Mouse (Mus musculus) left cerebral cortex, postnatal 14 days (tissue): ENCODE data around the gene Fn3krp. TPM values are rescaled to one million over a fixed set of nuclear protein-coding genes. Genes with fewer than 3 reads are reported as not detected.

Source experiments
- DNase-seq, 2 experiments: peaks; one replicate each; pipeline ENCODE4 v3.0.0; 2021 to 2022; ENCODE audit warnings: low spot score in 2 of 2, mixed read lengths in 1 of 2
- intact Hi-C: fragments of 180-260 bp; cut with DNase I; formaldehyde crosslinking; loops from one replicate; pipeline ENCODE4 v1.15.1; 2025
- long read RNA-seq, 2 experiments: library from polyadenylated mRNA; stranded (forward); transcript quantifications; one replicate each; pipeline ENCODE4 v2.0.0; 2021
- total RNA-seq, 2 experiments: library from RNA; stranded (reverse); gene quantifications; 2 replicates each; pipeline ENCODE4 v1.2.3; 2021

Gene Fn3krp
- total RNA-seq = 10 to 100 TPM; 32.9 to 34.5 TPM
- long read RNA-seq, experiment 1, partial matches to known transcripts = 1 of 2 reads
- long read RNA-seq, experiment 1, other reads (novel, unspliced or antisense) = 0 of 2 reads
- long read RNA-seq, experiment 2 = 0 reads

DNA sequence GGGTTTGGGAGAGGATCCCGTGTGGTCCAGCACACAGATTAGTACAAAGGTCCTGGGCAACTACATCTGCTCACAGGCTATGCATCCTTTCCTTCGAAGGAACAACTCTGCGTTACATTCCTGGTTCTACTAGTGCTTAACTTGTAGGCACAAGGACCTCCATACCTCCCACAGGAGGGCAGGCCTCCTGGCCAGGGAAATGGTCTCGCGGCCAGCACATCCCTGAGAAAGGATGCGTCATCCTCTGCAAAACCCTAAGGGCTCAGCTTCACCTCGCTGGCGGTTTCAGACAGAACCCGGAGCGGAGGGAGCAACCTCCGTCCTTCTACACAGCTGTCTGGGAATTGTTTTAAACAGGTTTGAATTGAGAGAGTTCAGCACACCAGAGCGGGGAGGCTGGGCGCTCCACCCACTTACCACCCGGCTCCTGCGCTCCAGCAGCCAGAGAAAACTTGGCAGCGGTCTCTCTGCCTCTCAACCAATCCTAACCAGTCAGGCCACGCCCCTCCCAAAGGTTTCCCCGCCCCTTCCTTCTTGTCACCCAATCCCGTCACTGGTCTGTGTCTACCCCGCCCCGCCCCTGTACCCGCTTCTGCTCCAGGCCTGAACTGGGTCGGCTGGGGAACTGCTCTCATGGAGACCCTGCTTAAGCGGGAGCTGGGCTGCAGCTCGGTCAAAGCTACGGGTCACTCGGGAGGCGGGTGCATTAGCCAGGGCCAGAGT lies at the start of gene Fn3krp:
Gene Fn3krp, plus strand, starts transcription at position 572 of the 723 bp plus-strand sequence.
- intact Hi-C loops = loop anchor here (5.0 kb wide), 1 partner anchor 34 kb away; the partner anchor contains the start of gene Rab40b

DNA sequence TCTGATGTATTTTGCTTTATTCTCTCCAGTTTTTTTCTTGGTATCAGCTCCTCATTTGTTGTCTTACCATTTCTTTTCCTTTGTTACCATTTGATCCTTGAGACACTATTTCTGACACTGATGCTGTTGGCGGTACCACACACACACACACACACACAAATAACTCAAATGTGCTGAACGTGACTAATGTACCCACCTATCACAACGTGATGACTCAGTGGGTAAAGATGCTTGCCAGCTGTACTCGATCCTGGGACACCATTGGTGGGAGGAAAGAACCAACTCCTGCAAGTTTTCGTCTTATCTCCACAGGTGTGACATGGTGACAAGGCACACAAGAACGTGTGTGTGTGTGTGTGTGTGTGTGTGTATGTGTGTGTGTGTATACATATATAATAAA lies 47.9 kb upstream of the Fn3krp start:
- intact Hi-C loops = no loop called here
- DNase-seq = no peak

More for the DNA sequence above, at the start of gene Fn3krp:
- DNase-seq = peak; percentile 99 to 100

DNA sequence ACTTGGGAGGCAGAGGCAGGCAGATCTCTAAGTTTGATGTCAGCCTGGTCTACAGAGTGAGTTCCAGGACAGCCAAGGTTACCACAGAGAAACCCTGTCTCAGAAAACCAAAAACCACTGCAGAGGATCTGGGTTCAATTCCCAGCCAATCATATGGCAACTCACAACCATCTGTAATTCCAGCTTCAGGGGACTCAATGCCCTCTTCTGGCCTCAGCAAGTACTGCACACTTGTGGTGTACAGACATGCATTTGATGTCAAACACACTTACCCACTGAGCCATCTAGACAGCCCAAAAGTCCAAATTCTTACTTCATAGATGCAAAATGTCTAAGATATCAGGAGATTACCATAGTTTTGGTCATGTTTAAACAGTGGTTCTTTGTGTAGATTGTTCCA lies 42.6 kb upstream of the Fn3krp start:
- intact Hi-C loops = no loop called here
- no peak for DNase-seq

DNA sequence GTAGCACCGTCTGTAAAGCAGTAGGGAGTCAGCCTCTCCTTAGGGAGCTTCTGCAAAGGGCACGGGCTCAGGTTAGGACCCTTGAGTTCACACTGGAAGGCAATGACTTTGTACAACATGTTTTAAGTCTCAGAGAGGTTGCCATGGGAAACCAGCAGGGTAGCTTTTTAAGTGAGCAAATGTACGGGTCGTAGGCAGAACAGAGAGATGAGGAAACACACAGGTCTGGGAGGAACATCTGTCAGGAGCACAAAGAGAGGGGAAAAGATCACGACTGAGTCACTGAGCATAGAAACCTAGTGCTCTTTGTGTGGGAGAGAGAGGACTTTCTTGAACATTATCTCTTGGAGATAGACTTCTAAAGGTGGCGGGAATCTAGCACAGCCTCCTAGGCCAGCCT lies 40.9 kb upstream of the Fn3krp start:
- intact Hi-C loops = no loop called here
- no peak for DNase-seq

DNA sequence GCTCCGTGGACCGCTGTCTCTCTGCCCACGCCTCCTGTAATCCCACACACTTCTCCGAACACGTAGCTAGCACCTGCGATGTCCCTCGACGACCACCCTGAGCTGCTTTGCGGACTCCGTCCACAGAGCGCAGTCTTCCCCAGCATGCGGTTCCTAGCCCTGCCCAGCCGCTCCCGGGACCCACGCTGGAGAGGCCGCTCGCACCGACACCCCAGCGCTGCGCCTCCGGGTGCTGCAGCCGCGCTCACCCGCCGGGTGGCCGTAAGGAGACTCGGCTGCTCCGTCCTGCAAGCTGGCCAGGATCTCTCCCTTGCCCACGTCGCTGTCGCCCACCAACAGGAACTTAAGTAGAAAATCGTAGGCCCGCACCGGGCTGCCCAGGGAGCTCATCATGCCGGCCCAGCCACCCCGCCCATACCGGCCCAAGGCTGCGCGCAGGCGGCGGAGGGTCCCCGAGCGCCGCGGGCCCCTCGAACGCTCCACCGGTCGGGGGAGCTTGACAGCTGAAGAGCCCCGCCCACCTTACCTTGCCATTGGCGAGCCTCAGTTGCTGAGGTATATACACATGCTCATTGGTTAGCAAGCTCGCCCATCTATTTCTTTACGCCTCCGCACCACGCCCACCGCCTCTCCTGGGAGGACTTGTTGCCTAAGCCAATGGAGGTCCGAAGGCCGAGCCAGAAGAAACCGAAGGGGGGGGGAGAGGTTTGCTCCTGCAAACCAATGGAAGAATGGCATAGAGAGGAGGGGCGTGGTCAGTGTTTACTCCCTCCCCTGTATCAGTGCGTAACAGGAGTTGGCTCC lies 33.2 kb upstream of the Fn3krp start, which contains the start of gene Rab40b:
Gene Rab40b, minus strand, starts transcription at position 502 of the 804 bp plus-strand sequence.
- peak; percentile 93 to 98 for DNase-seq
- intact Hi-C loops = loop anchor here (5.0 kb wide), 1 partner anchor 34 kb away; the partner anchor contains the start of gene Fn3krp

DNA sequence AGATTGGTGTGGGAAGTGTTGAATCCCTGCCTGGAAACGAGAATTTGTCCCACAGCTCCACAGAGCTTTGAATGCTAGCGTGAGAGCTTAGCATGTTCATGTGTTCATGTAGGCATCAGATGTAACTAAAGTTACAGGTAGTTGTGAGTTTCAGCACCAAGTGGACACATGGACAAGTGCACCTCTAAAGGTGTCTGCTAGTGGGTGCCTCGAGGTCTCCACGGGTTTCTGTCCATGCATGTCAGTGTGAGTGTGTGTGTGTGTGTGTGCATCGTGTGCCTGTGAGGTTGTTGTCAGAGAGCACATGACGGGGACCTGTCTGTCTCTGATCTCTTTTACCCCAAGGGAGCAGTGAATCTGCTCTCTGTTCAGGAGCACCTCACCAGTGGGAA lies 32.7 kb upstream of the Fn3krp start:
- intact Hi-C loops = loop anchor here (5.0 kb wide), 1 partner anchor 34 kb away; the partner anchor contains the start of gene Fn3krp
- no peak for DNase-seq

DNA sequence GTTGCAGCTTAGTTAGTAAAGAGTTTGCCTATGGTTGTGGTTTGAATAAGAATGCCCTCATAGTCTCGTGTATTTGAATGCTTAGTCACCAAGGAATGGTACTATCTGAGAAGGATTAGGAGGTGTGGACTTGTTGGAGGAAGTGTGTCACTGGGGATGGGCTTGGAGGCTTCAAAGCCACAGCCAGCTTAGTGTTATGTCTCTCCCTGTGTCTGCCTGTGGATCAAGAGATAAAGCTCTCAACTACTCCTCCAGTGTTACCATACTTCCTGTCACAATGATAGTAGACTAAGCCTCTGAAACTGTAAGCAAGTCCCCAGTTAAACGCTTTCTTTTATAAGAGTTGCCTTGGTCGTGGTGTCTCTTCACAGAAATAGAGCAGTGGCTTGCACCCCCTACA lies 30.4 kb upstream of the Fn3krp start:
- no peak for DNase-seq
- intact Hi-C loops = no loop called here

DNA sequence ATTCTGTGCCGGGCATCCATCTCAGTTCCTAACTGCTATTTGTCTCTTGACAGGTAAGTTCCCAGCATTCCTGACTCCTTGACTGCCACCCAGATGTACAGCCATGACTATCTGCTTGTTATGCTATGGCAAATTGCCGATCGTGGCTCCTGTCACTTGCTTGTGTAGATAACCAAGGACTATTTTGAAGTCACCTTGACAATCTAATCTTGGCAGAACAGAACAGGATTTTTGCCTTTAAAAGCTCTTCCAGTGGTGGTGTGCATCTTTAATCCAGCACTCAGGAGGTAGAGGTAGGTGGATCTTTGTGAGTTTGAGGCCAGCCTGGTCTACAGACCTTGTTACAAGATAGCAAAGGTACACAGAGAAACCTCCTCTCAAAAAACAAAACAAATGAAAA lies 28.8 kb upstream of the Fn3krp start:
- intact Hi-C loops = no loop called here
- DNase-seq = no peak

DNA sequence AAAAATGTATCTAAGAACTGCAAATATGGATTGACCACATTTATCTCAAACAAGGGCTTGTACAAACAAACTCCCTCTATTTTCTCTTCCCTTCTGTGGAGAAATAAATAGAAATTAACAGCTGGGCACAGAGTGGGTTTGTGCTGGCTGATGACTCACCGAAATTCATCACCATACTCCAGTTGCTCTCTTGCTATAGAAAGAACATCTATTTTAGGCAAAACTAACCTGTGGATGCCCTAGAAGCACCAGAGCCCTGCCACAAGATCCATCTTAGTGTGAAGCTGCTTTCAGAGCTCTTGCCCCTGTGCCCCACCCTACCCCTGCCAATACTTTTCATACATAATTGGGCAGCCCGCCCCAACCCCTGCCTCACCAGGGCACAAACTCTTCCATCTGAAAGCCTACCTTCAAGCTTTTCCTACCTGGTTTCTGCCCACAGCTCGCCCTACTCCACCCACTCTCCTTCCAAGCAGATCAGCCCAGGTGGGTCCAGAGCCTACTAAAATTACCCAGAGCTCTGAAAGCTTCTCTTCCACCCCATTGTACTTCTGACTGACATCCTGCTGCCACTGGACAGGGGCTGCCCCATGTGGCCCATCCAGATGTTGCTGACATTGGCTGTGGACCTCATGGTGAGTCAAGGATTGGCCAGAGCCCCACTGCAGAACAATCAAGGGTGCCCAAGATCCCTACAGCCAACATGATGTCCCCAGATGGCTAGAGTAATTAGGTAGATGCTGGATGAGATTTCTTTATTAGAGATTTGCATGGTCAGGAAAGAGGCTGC lies 13.6 kb upstream of the Fn3krp start:
- intact Hi-C loops = no loop called here

DNA sequence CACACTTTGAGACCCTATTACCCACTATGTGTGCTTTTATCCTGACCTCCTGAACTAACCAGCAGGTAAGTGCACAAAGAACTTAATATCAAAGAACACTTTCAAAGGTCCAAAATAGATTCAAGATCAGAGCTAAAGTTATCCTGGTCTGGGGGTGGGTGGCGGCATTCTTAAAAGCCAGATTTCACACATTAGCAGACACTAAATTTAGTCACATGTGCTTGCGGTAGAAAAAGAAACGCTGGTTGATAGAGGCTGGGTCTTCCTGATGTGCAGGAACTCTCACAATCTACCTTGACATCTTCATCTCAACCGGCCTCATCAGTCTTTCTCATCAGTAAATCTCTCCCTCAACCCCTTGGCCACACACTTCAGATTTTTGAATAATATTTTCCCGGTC lies 6.4 kb upstream of the Fn3krp start:
- intact Hi-C loops = no loop called here
- DNase-seq = no peak

More for the DNA sequence above, 13.6 kb upstream of the Fn3krp start:
- peak; percentile 55 to 82 for DNase-seq

DNA sequence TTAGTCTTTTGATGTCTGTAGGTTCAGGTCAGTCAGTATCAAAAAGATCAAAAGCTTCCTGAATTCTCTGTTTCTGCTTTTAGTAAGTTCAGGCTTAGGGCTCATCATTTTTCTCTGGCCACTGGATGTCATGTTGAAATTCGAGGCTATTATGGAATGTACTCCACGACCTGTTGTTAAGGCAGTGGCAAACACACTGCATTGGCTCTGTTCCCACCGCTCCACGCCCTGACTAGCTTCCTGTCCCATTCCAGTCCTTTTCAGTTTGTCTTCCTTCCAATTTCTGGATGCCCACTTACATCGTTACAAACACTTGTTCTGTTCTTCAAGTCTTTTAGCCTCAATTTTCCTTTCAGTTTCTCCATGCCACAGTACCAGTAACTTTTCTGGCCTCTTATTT lies 5.8 kb upstream of the Fn3krp start:
- no peak for DNase-seq
- intact Hi-C loops = no loop called here

DNA sequence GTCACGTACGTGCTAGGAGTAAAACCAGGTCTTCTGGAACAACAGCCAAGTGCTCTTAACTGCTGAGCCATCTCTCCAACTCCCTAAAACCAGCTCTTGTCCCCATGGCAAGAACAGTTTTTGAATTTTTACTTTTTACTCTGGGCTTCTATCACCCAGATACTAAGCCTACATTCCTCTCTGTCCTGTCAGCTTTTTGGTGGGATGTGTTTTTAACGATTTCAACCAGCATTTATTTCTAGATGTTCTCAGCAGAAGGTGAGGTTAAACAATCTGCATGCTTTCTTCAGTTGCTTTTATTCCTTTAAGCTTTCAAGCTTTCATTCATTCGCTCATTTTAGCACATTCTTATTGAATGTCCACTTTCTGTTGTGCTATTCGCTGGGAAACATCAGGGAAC lies 3.2 kb upstream of the Fn3krp start:
- DNase-seq = no peak
- intact Hi-C loops = no loop called here

DNA sequence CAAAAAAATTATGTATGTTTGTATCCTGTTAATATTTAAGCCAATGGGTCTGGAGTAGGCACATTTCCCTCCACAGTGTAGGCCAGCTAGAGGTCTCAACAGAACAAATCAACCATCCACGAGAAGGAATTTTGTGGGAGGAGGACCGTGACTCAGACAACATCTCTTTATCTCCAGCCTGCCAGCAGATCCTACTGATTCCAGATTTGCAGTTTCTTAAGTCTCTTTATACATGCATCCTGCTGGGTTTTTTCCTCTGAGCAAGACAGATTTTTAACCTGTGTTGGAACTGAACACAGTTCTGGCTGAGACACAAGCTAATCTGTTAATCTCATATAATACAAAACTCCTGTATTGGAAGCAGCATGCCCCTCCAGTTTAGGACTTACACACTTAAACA lies 2.3 kb upstream of the Fn3krp start:
- intact Hi-C loops = no loop called here
- no peak for DNase-seq

DNA sequence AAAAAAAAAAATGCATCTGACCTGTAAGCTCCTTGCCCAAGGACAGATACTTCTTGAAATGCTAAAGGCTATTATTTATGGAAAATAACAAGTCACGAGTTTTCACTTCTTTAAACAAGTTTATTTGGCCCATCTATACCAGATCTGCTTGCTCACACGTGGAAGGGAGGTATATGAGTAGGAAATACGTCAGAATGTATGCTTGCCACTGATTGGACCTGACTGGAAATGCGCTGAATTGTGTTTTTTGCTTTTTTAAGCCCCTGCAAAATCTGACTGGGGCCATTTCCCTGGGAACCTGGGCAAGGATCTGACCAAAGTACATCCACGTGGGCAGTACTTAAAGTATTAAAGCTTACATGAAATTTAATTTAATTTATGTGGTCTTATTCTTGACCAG lies 822 bp upstream of the Fn3krp start:
- intact Hi-C loops = loop anchor here (5.0 kb wide), 1 partner anchor 33 kb away; the partner anchor contains the start of gene Rab40b
- no peak for DNase-seq

DNA sequence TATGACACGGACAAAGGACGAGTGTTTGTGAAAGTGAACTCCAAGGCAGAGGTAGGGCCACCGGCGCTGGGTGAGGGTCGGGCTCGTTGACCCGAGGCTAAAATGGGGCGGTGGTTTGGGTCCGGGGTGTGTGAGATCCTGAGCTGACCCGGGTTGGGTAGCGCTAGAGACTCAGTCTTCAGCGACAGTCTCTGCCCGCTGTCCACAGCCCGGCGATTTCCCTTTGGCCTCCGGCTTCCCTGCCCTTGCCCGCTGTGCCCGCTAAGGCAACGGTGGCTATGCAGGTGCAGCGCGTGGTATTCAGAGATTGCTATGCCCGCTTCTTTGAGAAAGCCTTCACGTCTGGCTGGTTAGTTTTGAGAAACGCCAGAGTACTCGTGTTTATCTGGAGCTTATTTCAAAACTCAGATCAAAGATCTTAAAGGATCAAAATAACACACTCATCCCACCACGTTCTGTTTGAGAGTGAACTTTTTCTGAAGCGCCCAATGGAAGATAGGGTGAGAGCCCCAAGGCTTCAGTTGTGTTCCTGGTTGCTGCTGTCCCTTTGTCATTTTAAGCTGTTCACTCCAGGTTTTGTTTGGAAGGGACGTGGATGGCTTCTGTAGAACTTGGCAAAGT lies 462 bp downstream of the Fn3krp start:
- intact Hi-C loops = loop anchor here (5.0 kb wide), 1 partner anchor 34 kb away; the partner anchor contains the start of gene Rab40b
- no peak for DNase-seq

DNA sequence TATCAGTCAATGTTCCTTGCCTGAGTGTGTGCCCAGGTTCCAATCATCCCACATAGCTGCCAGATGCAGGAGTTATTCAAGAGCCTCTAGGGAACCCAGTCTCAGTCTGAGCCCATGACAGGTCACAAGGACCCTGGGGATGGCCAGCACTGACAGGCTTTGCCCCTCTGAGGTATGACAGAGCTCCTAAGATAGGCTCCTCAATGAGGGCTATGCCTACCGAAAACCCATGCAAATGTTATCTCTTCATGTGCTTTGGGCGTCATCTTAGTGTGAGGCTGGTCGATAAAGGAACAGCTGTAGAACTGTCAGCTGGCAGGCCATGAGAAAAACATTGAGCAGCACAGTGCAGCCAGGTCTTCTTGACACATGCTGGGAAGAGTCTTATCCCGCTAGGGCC lies 12.2 kb downstream of the Fn3krp start:
- no peak for DNase-seq
- intact Hi-C loops = no loop called here

DNA sequence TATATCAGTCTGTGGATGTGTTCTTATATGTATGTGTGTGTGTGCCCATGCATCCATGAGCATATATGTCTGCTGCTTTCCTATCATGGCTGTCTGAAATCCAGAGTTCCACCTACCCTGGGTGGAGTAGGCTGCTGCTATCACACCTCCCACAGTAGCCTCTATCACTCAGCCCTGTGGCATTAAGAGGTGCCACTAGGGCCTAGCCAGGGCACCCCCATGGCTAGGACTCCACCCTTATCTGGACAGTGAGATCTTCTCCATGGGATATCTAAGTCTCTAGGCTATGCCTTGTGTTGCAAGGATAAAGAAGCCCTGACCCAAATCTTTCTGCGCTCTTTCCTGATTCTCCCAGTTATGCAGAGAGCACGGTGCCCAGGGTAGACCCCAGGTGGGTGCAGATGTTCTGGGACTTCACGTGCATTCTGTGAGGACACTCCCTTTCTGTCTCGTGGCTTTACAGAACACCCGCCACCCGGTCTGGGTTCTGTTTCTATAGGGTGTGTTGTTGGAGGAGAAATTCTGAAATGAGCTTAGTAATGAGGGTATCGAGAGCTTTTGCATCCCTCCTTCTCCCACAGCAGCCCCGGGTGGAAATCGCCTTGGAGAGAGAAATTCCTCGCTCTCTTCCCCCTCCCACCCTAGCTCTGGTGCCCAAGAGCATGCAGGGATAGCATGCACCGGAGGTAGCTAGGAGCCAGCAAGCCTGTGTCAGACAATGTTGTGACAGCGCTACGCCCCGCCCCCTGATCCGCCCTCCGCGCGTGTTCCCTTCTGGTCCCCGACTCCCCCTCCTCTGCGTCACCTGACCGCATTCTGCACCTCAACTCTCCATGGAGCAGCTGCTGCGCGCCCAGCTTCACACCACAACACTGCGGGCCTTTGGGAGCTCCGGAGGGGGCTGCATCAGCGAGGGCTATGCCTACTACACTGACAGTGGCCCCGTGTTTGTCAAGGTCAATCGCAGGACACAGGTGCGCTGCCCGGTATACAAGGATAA lies 13.3 kb downstream of the Fn3krp start, which contains the start of gene Fn3k:
Gene Fn3k, plus strand, starts transcription at position 758 of the 1,000 bp plus-strand sequence.
- DNase-seq = peak; percentile 94 to 98
- intact Hi-C loops = no loop called here

DNA sequence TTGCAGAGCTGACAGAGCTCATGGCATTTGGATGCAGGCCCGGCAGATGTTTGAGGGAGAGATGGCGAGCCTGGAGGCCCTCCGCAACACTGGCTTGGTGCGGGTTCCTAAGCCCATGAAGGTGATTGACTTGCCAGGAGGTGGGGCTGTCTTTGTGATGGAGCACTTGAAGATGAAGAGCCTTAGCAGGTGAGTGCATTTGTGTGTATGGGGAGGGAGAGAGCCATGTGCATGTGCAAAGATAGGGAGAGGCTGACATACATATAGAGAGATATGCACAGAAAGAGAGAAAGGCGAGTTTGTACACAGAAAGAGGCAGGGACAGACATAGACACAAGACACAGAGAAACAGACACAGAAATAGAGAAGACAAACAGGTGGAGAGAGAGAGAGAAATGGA lies 16.0 kb downstream of the Fn3krp start:
- intact Hi-C loops = no loop called here
- no peak for DNase-seq
